Mouse (Mus musculus) spleen, adult 2 months (tissue): ENCODE data around the gene Fcgr2b.
A peak's percentile ranks its signal among the peaks of the same experiment; 100 is the strongest.

Source experiments
- CTCF ChIP-seq: fragments of 200-500 bp; IDR thresholded peaks from 2 replicates; pipeline ENCODE4 v1.5.1; 2011; ENCODE audit warnings: mild to moderate bottlenecking, inconsistent platforms; ENCODE audit not compliant: insufficient read depth, insufficient read length, insufficient replicate concordance; ENCODE audit errors: extremely low read depth
- POLR2A ChIP-seq: fragments of 200-500 bp; IDR thresholded peaks from 2 replicates; pipeline ENCODE4 v1.6.1; 2011; ENCODE audit warnings: low read depth, low read length, inconsistent platforms

DNA sequence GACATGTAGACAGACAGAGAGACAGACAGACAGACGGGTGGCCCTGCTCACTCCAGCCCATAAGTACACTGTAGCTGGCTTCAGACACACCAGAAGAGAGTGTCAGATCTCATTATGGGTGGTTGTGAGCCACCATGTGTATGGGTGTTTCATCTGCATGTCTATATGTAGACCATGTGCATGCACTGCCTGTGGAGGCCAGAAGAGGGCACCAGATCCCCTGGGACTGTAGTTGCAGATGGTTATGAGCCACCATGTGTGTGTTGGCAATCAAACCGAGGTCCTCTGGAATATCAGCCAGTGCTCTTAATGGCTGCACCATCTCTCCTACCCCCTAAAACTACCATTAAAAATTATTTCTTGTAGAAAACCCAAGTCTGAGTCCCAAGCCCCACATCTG, 30.6 kb upstream of the Fcgr2b start:
- TF ChIP-seq CTCF (peak; percentile 19; the same call in 1 of the 2 replicates), POLR2A (no peak)
